Mouse (Mus musculus): ENCODE results near the gene Pinlyp. TPM values are rescaled to one million over a fixed set of nuclear protein-coding genes. Genes with fewer than 3 reads are reported as not detected.

Pinlyp gene
- polyA plus RNA-seq, 1 experiment from 2014 or later: 0.28 TPM

- WGBS: 0% methylated on average over 12 of the region's 12 CpGs
- H3K4me1 ChIP-seq (ENCODE audit: control insufficient read depth, insufficient read depth, low read length): peaks cover 28% of the 10 kb centered on the region
- peak overlapping the region; percentile 93 for H3K9ac ChIP-seq (ENCODE audit: low read length)
- H3K4me2 ChIP-seq (ENCODE audit: low read length): peak overlapping the region; percentile 71
- H3K36me3 ChIP-seq (ENCODE audit: control insufficient read depth, insufficient read depth, low read length): peaks cover 35% of the 10 kb centered on the region
- ATAC-seq (peak; percentile 11; the same call in 1 of the 2 replicates), DNase-seq (ENCODE audit: low spot score) (peak; percentile 87)
- H3K27ac ChIP-seq (ENCODE audit: low read depth, low read length): peak overlapping the region; percentile 100
- H3K9me3 ChIP-seq (replicated peaks; ENCODE audit: control insufficient read depth, low read length): no peaks in the 10 kb centered on the region
- no peaks in the 10 kb centered on the region for H3K27me3 ChIP-seq (replicated peaks; ENCODE audit: control insufficient read depth, insufficient read depth, low read length)
- peak overlapping the region; percentile 61 for H3K4me3 ChIP-seq (ENCODE audit: low read depth, low read length)
Observed at GRCm38 (mm10) chr7:24506476-24506837, 39.5 kb downstream of the Pinlyp start.

GRCm38 (mm10) chr7:24506065-24506459, 39.9 kb downstream of the Pinlyp start:
- no peaks in the 10 kb centered on the region for H3K9me3 ChIP-seq (replicated peaks; ENCODE audit: control insufficient read depth, low read length)
- DNase-seq (ENCODE audit: low spot score) (no peak), ATAC-seq (no peak)
- no peaks in the 10 kb centered on the region for H3K27me3 ChIP-seq (replicated peaks; ENCODE audit: control insufficient read depth, insufficient read depth, low read length)
- WGBS: 5% methylated on average over 3 of the region's 3 CpGs
- H3K27ac ChIP-seq (ENCODE audit: low read depth, low read length): peak overlapping the region; percentile 100
- H3K36me3 ChIP-seq (ENCODE audit: control insufficient read depth, insufficient read depth, low read length): peaks cover 35% of the 10 kb centered on the region
- peak overlapping the region; percentile 71 for H3K4me2 ChIP-seq (ENCODE audit: low read length)
- H3K4me1 ChIP-seq (ENCODE audit: control insufficient read depth, insufficient read depth, low read length): peaks cover 28% of the 10 kb centered on the region
- peak overlapping the region; percentile 61 for H3K4me3 ChIP-seq (ENCODE audit: low read depth, low read length)
- H3K9ac ChIP-seq (ENCODE audit: low read length): peak overlapping the region; percentile 93

GRCm38 (mm10) chr7:24505447-24506064, 40.4 kb downstream of the Pinlyp start:
- Histone ChIP-seq H3K27ac (ENCODE audit: low read depth, low read length) (peak overlapping the region; percentile 100), H3K4me2 (ENCODE audit: low read length) (peak overlapping the region; percentile 71), H3K36me3 (ENCODE audit: control insufficient read depth, insufficient read depth, low read length) (peaks cover 35% of the 10 kb centered on the region), H3K9me3 (replicated peaks; ENCODE audit: control insufficient read depth, low read length) (no peaks in the 10 kb centered on the region), H3K9ac (ENCODE audit: low read length) (peak overlapping the region; percentile 93; the same call in 1 of the 2 replicates), H3K4me3 (ENCODE audit: low read depth, low read length) (peak overlapping the region; percentile 61), H3K27me3 (replicated peaks; ENCODE audit: control insufficient read depth, insufficient read depth, low read length) (no peaks in the 10 kb centered on the region), H3K4me1 (ENCODE audit: control insufficient read depth, insufficient read depth, low read length) (peaks cover 28% of the 10 kb centered on the region)
- ATAC-seq (no peak), DNase-seq (ENCODE audit: low spot score) (peak; percentile 60)
- WGBS: 5% methylated on average over 15 of the region's 15 CpGs

- peaks cover 28% of the 10 kb centered on the region for H3K4me1 ChIP-seq (ENCODE audit: control insufficient read depth, insufficient read depth, low read length)
- peak overlapping the region; percentile 93; the same call in 1 of the 2 replicates for H3K9ac ChIP-seq (ENCODE audit: low read length)
Observed at GRCm38 (mm10) chr7:24504868-24505267, 41.0 kb downstream of the Pinlyp start.

GRCm38 (mm10) chr7:24504004-24504403, 41.9 kb downstream of the Pinlyp start:
- H3K27ac ChIP-seq (ENCODE audit: low read depth, low read length): no peak overlapping the region
- H3K4me1 ChIP-seq (ENCODE audit: control insufficient read depth, insufficient read depth, low read length): peaks cover 28% of the 10 kb centered on the region
- H3K4me2 ChIP-seq (ENCODE audit: low read length): no peak overlapping the region

More at GRCm38 (mm10) chr7:24504868-24505267, 41.0 kb downstream of the Pinlyp start:
- DNase-seq (ENCODE audit: low spot score): no peak
- Histone ChIP-seq H3K27me3 (replicated peaks; ENCODE audit: control insufficient read depth, insufficient read depth, low read length) (no peaks in the 10 kb centered on the region), H3K4me3 (ENCODE audit: low read depth, low read length) (0 out of 2 replicates have a peak overlapping the region, but pooled peaks have one; percentile 61), H3K27ac (ENCODE audit: low read depth, low read length) (peak overlapping the region; percentile 100; the same call in 1 of the 2 replicates), H3K4me2 (ENCODE audit: low read length) (peak overlapping the region; percentile 71; the same call in 1 of the 2 replicates), H3K36me3 (ENCODE audit: control insufficient read depth, insufficient read depth, low read length) (peaks cover 37% of the 10 kb centered on the region), H3K9me3 (replicated peaks; ENCODE audit: control insufficient read depth, low read length) (no peaks in the 10 kb centered on the region)
- WGBS: 35% methylated on average over 4 of the region's 4 CpGs
- ATAC-seq: no peak

GRCm38 (mm10) chr7:24501492-24501891, 44.4 kb downstream of the Pinlyp start:
- Histone ChIP-seq H3K4me1 (ENCODE audit: control insufficient read depth, insufficient read depth, low read length) (peaks cover 21% of the 10 kb centered on the region), H3K9ac (ENCODE audit: low read length) (no peak overlapping the region), H3K27ac (ENCODE audit: low read depth, low read length) (no peak overlapping the region), H3K4me2 (ENCODE audit: low read length) (no peak overlapping the region), H3K36me3 (ENCODE audit: control insufficient read depth, insufficient read depth, low read length) (peaks cover 48% of the 10 kb centered on the region), H3K9me3 (replicated peaks; ENCODE audit: control insufficient read depth, low read length) (no peaks in the 10 kb centered on the region), H3K4me3 (ENCODE audit: low read depth, low read length) (no peak overlapping the region), H3K27me3 (replicated peaks; ENCODE audit: control insufficient read depth, insufficient read depth, low read length) (no peaks in the 10 kb centered on the region)
- WGBS: 58% methylated on average over 21 of the region's 21 CpGs
- no peak for ATAC-seq
- no peak for DNase-seq (ENCODE audit: low spot score)

More at GRCm38 (mm10) chr7:24504004-24504403, 41.9 kb downstream of the Pinlyp start:
- Histone ChIP-seq H3K9me3 (replicated peaks; ENCODE audit: control insufficient read depth, low read length) (no peaks in the 10 kb centered on the region), H3K36me3 (ENCODE audit: control insufficient read depth, insufficient read depth, low read length) (peaks cover 46% of the 10 kb centered on the region), H3K9ac (ENCODE audit: low read length) (peak overlapping the region; percentile 29; the same call in 1 of the 2 replicates), H3K27me3 (replicated peaks; ENCODE audit: control insufficient read depth, insufficient read depth, low read length) (no peaks in the 10 kb centered on the region), H3K4me3 (ENCODE audit: low read depth, low read length) (no peak overlapping the region)
- 23% methylated on average over 10 of the region's 10 CpGs for WGBS
- ATAC-seq (no peak), DNase-seq (ENCODE audit: low spot score) (no peak)

DNA sequence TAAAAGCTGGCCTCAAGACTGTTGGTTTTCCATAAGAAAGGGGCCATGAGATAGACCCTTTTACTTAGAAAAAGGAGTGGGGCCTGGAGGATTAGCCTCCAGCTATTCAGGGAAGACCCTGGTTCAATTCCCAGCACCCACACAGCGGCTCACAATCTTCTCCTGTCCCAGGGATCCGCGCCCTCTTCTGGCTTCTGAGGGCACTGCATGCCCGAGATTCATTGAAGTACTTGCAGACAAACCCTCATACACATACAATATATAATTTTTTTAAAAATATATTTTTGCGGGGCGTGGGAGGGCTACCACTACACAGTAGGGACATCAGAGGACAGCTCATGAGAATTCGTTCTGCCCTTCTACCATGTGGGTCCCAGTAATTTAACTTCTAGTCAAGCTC, 45.0 kb downstream of the Pinlyp start:
- peaks cover 48% of the 10 kb centered on the region for H3K36me3 ChIP-seq (ENCODE audit: control insufficient read depth, insufficient read depth, low read length)
- ATAC-seq (no peak), DNase-seq (ENCODE audit: low spot score) (peak; percentile 29)
- no peaks in the 10 kb centered on the region for H3K27me3 ChIP-seq (replicated peaks; ENCODE audit: control insufficient read depth, insufficient read depth, low read length)
- no peak overlapping the region for H3K4me3 ChIP-seq (ENCODE audit: low read depth, low read length)
- no peaks in the 10 kb centered on the region for H3K9me3 ChIP-seq (replicated peaks; ENCODE audit: control insufficient read depth, low read length)
- 37% methylated on average over 7 of the region's 7 CpGs for WGBS
- H3K4me1 ChIP-seq (ENCODE audit: control insufficient read depth, insufficient read depth, low read length): peaks cover 18% of the 10 kb centered on the region
- H3K9ac ChIP-seq (ENCODE audit: low read length): no peak overlapping the region
- no peak overlapping the region for H3K4me2 ChIP-seq (ENCODE audit: low read length)
- H3K27ac ChIP-seq (ENCODE audit: low read depth, low read length): no peak overlapping the region

- H3K4me2 ChIP-seq (ENCODE audit: low read length): no peak overlapping the region
- ATAC-seq: no peak
Observed at GRCm38 (mm10) chr7:24499856-24500577, 45.9 kb downstream of the Pinlyp start.

More at GRCm38 (mm10) chr7:24499856-24500577, 45.9 kb downstream of the Pinlyp start:
- H3K4me3 ChIP-seq (ENCODE audit: low read depth, low read length): no peak overlapping the region
- no peaks in the 10 kb centered on the region for H3K9me3 ChIP-seq (replicated peaks; ENCODE audit: control insufficient read depth, low read length)
- no peak overlapping the region for H3K9ac ChIP-seq (ENCODE audit: low read length)
- peaks cover 48% of the 10 kb centered on the region for H3K36me3 ChIP-seq (ENCODE audit: control insufficient read depth, insufficient read depth, low read length)
- no peak overlapping the region for H3K27ac ChIP-seq (ENCODE audit: low read depth, low read length)
- peaks cover 9% of the 10 kb centered on the region for H3K4me1 ChIP-seq (ENCODE audit: control insufficient read depth, insufficient read depth, low read length)
- no peaks in the 10 kb centered on the region for H3K27me3 ChIP-seq (replicated peaks; ENCODE audit: control insufficient read depth, insufficient read depth, low read length)
- no peak for DNase-seq (ENCODE audit: low spot score)
- WGBS: 26% methylated on average over 43 of the region's 43 CpGs

Measured in forebrain, embryonic 14.5 days (tissue).